In genomic region chr16:10967756-10968155, GRCm38 (mm10) we compare ENCODE assay signal across 20 mouse cellular contexts.
"Had no signal": no experiment of that assay in that cellular context is flagged by ENCODE, and none has a peak within 500 bp of the region (broad histone marks: within the 10 kb centered on the region; RNA-seq: fewer than 3 reads in every experiment).

No protein-coding gene starts in this region.

- ATAC-seq: intestine, embryonic 16.5 days had no signal

- H3K4me1 ChIP-seq: hindbrain, embryonic 15.5 days had no signal

- H3K9me3 ChIP-seq: heart, embryonic 13.5 days; heart, embryonic 15.5 days; hindbrain, embryonic 13.5 days; hindbrain, embryonic 15.5 days; limb, embryonic 13.5 days; limb, embryonic 15.5 days; liver, embryonic 13.5 days; liver, embryonic 15.5 days had no signal

- H3K27ac ChIP-seq: heart, adult 2 months; heart, embryonic 13.5 days; heart, embryonic 15.5 days; hindbrain, embryonic 13.5 days; hindbrain, embryonic 15.5 days; hindbrain, postnatal 0 days; limb, embryonic 13.5 days; liver, embryonic 13.5 days; liver, embryonic 15.5 days had no signal

- H3K27me3 ChIP-seq: heart, embryonic 13.5 days; heart, embryonic 15.5 days; hindbrain, embryonic 13.5 days; hindbrain, embryonic 15.5 days; limb, embryonic 13.5 days; limb, embryonic 15.5 days; liver, embryonic 13.5 days; liver, embryonic 15.5 days had no signal

- DNase-seq: gastrocnemius, postnatal 14 days; gastrocnemius, postnatal 36 days; heart, adult 11 months; heart, adult 2 months; heart, postnatal 14 days; heart, postnatal 36 days; layer of hippocampus, adult 9-11 months; layer of hippocampus, postnatal 36 days; left cerebral cortex, postnatal 4 days; liver, embryonic 13.5 days had no signal

- H3K4me2 ChIP-seq: heart, embryonic 11.5 days; heart, embryonic 13.5 days; heart, embryonic 15.5 days; hindbrain, embryonic 13.5 days; hindbrain, embryonic 15.5 days; limb, embryonic 13.5 days; limb, embryonic 15.5 days; liver, embryonic 13.5 days; liver, embryonic 15.5 days had no signal

- H3K4me3 ChIP-seq: heart, adult 2 months; heart, embryonic 13.5 days; heart, embryonic 15.5 days; hindbrain, embryonic 13.5 days; hindbrain, embryonic 15.5 days; limb, embryonic 13.5 days; limb, embryonic 15.5 days; liver, embryonic 13.5 days; liver, embryonic 15.5 days had no signal

- H3K9ac ChIP-seq: heart, embryonic 13.5 days; heart, embryonic 15.5 days; hindbrain, embryonic 13.5 days; hindbrain, embryonic 15.5 days; limb, embryonic 13.5 days; limb, embryonic 15.5 days; liver, embryonic 13.5 days; liver, embryonic 15.5 days had no signal

- H3K36me3 ChIP-seq: hindbrain, embryonic 15.5 days had no signal
